Mouse (Mus musculus) hindbrain, embryonic 11.5 days (tissue): ENCODE data around the gene Errfi1. TPM values are rescaled to one million over a fixed set of nuclear protein-coding genes. Genes with fewer than 3 reads are reported as not detected.
A peak's percentile ranks its signal among the peaks of the same experiment; 100 is the strongest.

Source experiments
- ATAC-seq: fragments of 200-750 bp; cut with Nextera tagmentation; 2 replicates; pipeline ENCODE4 v1.8.0; 2017; ENCODE audit warnings: mild to moderate bottlenecking, moderate TSS enrichment, moderate library complexity; ENCODE audit not compliant: low FRiP score
- DNase-seq: peaks from one replicate; pipeline ENCODE4 v3.0.0-alpha.2; 2015; ENCODE audit warnings: low spot score
- H3K27ac ChIP-seq: fragments of 300-500 bp; sonication (generic); 2 replicates; pipeline ENCODE4 v1.5.1; 2014; ENCODE audit warnings: mild to moderate bottlenecking, low read depth, low read length
- H3K27me3 ChIP-seq: fragments of 300-500 bp; sonication (generic); 2 replicates; pipeline ENCODE4 v1.6.1; 2014; ENCODE audit warnings: mild to moderate bottlenecking, low read length, moderate library complexity, mixed read lengths; ENCODE audit not compliant: control insufficient read depth, insufficient read depth
- H3K36me3 ChIP-seq: fragments of 300-500 bp; sonication (generic); 2 replicates; pipeline ENCODE4 v1.6.1; 2014; ENCODE audit warnings: mild to moderate bottlenecking, low read length, moderate library complexity, mixed read lengths; ENCODE audit not compliant: control insufficient read depth, insufficient read depth
- H3K4me1 ChIP-seq: fragments of 300-500 bp; sonication (generic); replicated peaks from 2 replicates; pipeline ENCODE4 v1.6.1; 2014; ENCODE audit warnings: low read length, mixed read lengths; ENCODE audit not compliant: control insufficient read depth, insufficient read depth
- H3K4me2 ChIP-seq: fragments of 300-500 bp; sonication (generic); replicated peaks from 2 replicates; pipeline ENCODE4 v1.6.1; 2014; ENCODE audit warnings: mild to moderate bottlenecking, low read depth, low read length
- H3K4me3 ChIP-seq: fragments of 300-500 bp; sonication (generic); 2 replicates; pipeline ENCODE4 v1.5.1; 2014; ENCODE audit warnings: low read depth, low read length
- H3K9ac ChIP-seq: fragments of 300-500 bp; sonication (generic); 2 replicates; pipeline ENCODE4 v1.6.1; 2014; ENCODE audit warnings: low read depth, low read length
- H3K9me3 ChIP-seq: fragments of 300-500 bp; sonication (generic); 2 replicates; pipeline ENCODE4 v1.6.1; 2016; ENCODE audit warnings: low read length; ENCODE audit not compliant: control insufficient read depth
- WGBS: fragments of 180-500 bp; shearing (Covaris S2); extraction: QIAGEN DNeasy Blood & Tissue Kit; methylation state at CpG from one replicate; pipeline ENCODE4 v1.1.7; 2014; 5-methylcytosine and 5-hydroxymethylcytosine counted together
- polyA plus RNA-seq: library from polyadenylated mRNA; unstranded; fragments of >200 nt; fragmentation: Nextera tagmentation; extraction: Ambion mirVana; gene quantifications from 2 replicates; pipeline ENCODE4 v1.2.1, GENCODE M21; 2014

The Errfi1 gene
- polyA plus RNA-seq, 1 experiment from 2014 or later = 34.0 TPM

- Histone ChIP-seq H3K36me3 (no peaks in the 10 kb centered on the region), H3K4me2 (peak overlapping the region; percentile 64), H3K9ac (peak overlapping the region; percentile 86), H3K4me1 (peaks cover 2% of the 10 kb centered on the region; the same call in 1 of the 2 replicates), H3K27ac (peak overlapping the region; percentile 99), H3K27me3 (no peaks in the 10 kb centered on the region), H3K4me3 (peak overlapping the region; percentile 78), H3K9me3 (no peaks in the 10 kb centered on the region)
- under 1% methylated on average over 59 of the region's 59 CpGs for WGBS
- DNase-seq (peak; percentile 99), ATAC-seq (peak; percentile 97)
Observed at GRCm38 (mm10) chr4:150854839-150855246, 1.1 kb downstream of the Errfi1 start.

GRCm38 (mm10) chr4:150855346-150855745, 1.6 kb downstream of the Errfi1 start:
- no peak for DNase-seq
- WGBS = under 1% methylated on average over 28 of the region's 43 CpGs
- peak; percentile 78 for ATAC-seq

GRCm38 (mm10) chr4:150860526-150860925, 6.8 kb downstream of the Errfi1 start:
- WGBS = 89% methylated on average over 4 of the region's 4 CpGs
- Histone ChIP-seq H3K9ac (no peak overlapping the region), H3K9me3 (no peaks in the 10 kb centered on the region), H3K4me2 (no peak overlapping the region), H3K4me3 (no peak overlapping the region), H3K4me1 (peaks cover 2% of the 10 kb centered on the region; the same call in 1 of the 2 replicates), H3K27me3 (no peaks in the 10 kb centered on the region), H3K27ac (no peak overlapping the region), H3K36me3 (no peaks in the 10 kb centered on the region)
- ATAC-seq = no peak
- DNase-seq = no peak

More at GRCm38 (mm10) chr4:150855346-150855745, 1.6 kb downstream of the Errfi1 start:
- peak overlapping the region; percentile 99 for H3K27ac ChIP-seq
- no peaks in the 10 kb centered on the region for H3K9me3 ChIP-seq
- H3K4me2 ChIP-seq = peak overlapping the region; percentile 64
- peaks cover 2% of the 10 kb centered on the region; the same call in 1 of the 2 replicates for H3K4me1 ChIP-seq
- no peaks in the 10 kb centered on the region for H3K27me3 ChIP-seq
- H3K36me3 ChIP-seq = no peaks in the 10 kb centered on the region
- peak overlapping the region; percentile 78 for H3K4me3 ChIP-seq
- H3K9ac ChIP-seq = peak overlapping the region; percentile 86

DNA sequence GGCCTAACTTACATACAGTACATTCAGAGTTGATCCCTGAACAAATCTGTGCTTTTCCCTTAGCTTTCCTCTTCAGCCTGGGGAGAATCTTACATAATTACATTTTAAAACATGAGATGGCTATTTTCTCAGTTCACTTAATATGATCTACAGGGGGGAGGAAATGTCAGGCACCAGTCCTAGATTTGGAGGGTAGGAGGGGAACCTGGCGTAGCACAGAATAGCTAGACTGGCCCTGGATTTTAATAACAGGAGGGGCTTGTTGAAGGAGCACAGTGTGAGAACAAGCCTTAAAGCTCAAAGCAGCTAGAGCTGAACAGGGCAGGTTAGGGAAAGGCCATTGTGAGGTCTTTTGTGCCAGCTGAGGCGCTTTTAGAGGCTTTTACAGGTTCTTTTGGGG, 7.4 kb downstream of the Errfi1 start:
- Histone ChIP-seq H3K4me1 (peaks cover 2% of the 10 kb centered on the region; the same call in 1 of the 2 replicates), H3K4me3 (no peak overlapping the region), H3K9me3 (no peaks in the 10 kb centered on the region), H3K27me3 (no peaks in the 10 kb centered on the region), H3K27ac (no peak overlapping the region), H3K36me3 (no peaks in the 10 kb centered on the region), H3K9ac (no peak overlapping the region), H3K4me2 (no peak overlapping the region)
- no peak for ATAC-seq
- 70% methylated on average over 2 of the region's 2 CpGs for WGBS
- no peak for DNase-seq

- no peak overlapping the region for H3K27ac ChIP-seq
- H3K4me2 ChIP-seq = no peak overlapping the region
- 56% methylated on average over 8 of the region's 8 CpGs for WGBS
Observed at GRCm38 (mm10) chr4:150862626-150863375, 9.1 kb downstream of the Errfi1 start.

GRCm38 (mm10) chr4:150865371-150865770, 11.7 kb downstream of the Errfi1 start:
- no peak for DNase-seq
- no peak for ATAC-seq

More at GRCm38 (mm10) chr4:150862626-150863375, 9.1 kb downstream of the Errfi1 start:
- H3K4me3 ChIP-seq = no peak overlapping the region
- DNase-seq (no peak), ATAC-seq (no peak)
- no peak overlapping the region for H3K9ac ChIP-seq
- H3K9me3 ChIP-seq = no peaks in the 10 kb centered on the region
- H3K27me3 ChIP-seq = no peaks in the 10 kb centered on the region
- 0 out of 2 replicates have a peak, but pooled peaks cover 2% of the 10 kb centered on the region for H3K4me1 ChIP-seq
- H3K36me3 ChIP-seq = no peaks in the 10 kb centered on the region

DNA sequence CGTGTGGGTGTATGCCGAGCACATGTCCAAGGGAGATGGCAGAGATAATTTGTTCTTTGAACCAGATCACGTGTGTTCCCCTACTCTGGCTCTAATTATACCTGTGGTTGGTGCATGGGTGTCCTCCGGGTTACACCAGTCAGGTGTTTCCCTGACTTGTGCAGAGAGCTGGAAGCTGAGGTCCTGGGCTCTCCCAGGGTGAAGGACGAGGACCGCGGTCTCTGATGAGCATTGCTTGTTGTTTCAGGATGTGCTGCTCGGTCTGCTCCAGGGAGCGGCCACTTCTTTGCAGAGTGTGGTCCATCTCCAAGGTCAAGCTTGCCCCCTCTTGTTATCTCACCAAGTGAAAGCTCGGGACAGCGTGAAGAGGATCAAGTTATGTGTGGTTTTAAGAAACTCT, 12.3 kb downstream of the Errfi1 start:
- Histone ChIP-seq H3K4me1 (no peaks in the 10 kb centered on the region), H3K36me3 (no peaks in the 10 kb centered on the region), H3K9ac (no peak overlapping the region), H3K4me2 (no peak overlapping the region), H3K9me3 (no peaks in the 10 kb centered on the region), H3K4me3 (no peak overlapping the region), H3K27me3 (no peaks in the 10 kb centered on the region), H3K27ac (no peak overlapping the region)
- ATAC-seq (no peak), DNase-seq (no peak)
- 95% methylated on average over 11 of the region's 11 CpGs for WGBS

More at GRCm38 (mm10) chr4:150865371-150865770, 11.7 kb downstream of the Errfi1 start:
- Histone ChIP-seq H3K4me2 (no peak overlapping the region), H3K36me3 (no peaks in the 10 kb centered on the region), H3K4me1 (no peaks in the 10 kb centered on the region), H3K9ac (no peak overlapping the region), H3K27me3 (no peaks in the 10 kb centered on the region), H3K27ac (no peak overlapping the region), H3K4me3 (no peak overlapping the region), H3K9me3 (no peaks in the 10 kb centered on the region)

GRCm38 (mm10) chr4:150866494-150866893, 12.8 kb downstream of the Errfi1 start:
- peaks cover 2% of the 10 kb centered on the region; the same call in 1 of the 2 replicates for H3K4me1 ChIP-seq
- 97% methylated on average over 12 of the region's 12 CpGs for WGBS
- H3K4me3 ChIP-seq = no peak overlapping the region
- no peak overlapping the region for H3K27ac ChIP-seq
- DNase-seq (no peak), ATAC-seq (no peak)
- H3K4me2 ChIP-seq = no peak overlapping the region
- no peak overlapping the region for H3K9ac ChIP-seq
- no peaks in the 10 kb centered on the region for H3K36me3 ChIP-seq
- H3K9me3 ChIP-seq = no peaks in the 10 kb centered on the region
- H3K27me3 ChIP-seq = no peaks in the 10 kb centered on the region

DNA sequence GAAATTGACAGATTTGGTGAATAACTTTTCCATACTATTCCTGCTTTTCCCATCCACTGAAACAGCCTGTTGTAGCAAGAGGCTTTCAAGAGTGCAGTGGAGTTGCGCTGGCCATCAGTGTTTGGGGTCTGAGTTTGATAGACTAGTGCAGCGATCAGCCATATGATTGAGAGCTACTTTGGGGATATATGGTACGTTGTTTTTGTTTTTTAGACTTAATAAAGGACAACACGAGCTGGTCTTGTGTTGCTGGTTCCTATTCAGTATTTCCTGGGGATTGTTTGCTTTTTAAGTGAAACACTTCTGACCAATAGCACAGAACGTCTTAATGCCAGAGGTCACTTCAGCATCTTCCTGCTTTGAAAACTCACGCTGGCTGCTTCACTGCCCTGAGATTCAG, 14.4 kb downstream of the Errfi1 start:
- Histone ChIP-seq H3K4me2 (no peak overlapping the region), H3K27ac (no peak overlapping the region), H3K27me3 (no peaks in the 10 kb centered on the region), H3K4me3 (no peak overlapping the region), H3K36me3 (no peaks in the 10 kb centered on the region), H3K4me1 (peaks cover 7% of the 10 kb centered on the region), H3K9ac (no peak overlapping the region), H3K9me3 (no peaks in the 10 kb centered on the region)
- WGBS = 86% methylated on average over 6 of the region's 6 CpGs
- no peak for DNase-seq
- no peak for ATAC-seq
